Mouse (Mus musculus) G1E-ER4 (cell line): ENCODE data around the gene St14. TPM values are rescaled to one million over a fixed set of nuclear protein-coding genes. Genes with fewer than 3 reads are reported as not detected.

Experiments used
- GATA1 ChIP-seq: IDR thresholded peaks from one replicate; pipeline ENCODE4 v1.8.0; 2012; ENCODE audit warnings: low read length, inconsistent platforms
- polyA plus RNA-seq: library from polyadenylated mRNA; stranded (reverse); fragments of >175 nt; gene quantifications from 2 replicates; pipeline ENCODE4 v1.2.3, GENCODE M21; 2012

The St14 gene
- polyA plus RNA-seq, 1 experiment, result 0.01 TPM

GRCm38 (mm10) chr9:31097088-31098082 is 34.3 kb downstream of the St14 start:
- no peak for TF ChIP-seq GATA1

GRCm38 (mm10) chr9:31092833-31093195 is 38.8 kb downstream of the St14 start:
- TF ChIP-seq GATA1, result no peak

- no peak for TF ChIP-seq GATA1
Observed at GRCm38 (mm10) chr9:31092111-31092832, 39.4 kb downstream of the St14 start.

- no peak for TF ChIP-seq GATA1
Observed at GRCm38 (mm10) chr9:31091162-31091581, 40.5 kb downstream of the St14 start.

GRCm38 (mm10) chr9:31090081-31091023 is 41.3 kb downstream of the St14 start:
- TF ChIP-seq GATA1, result no peak

- TF ChIP-seq GATA1, result no peak
Observed at GRCm38 (mm10) chr9:31089541-31089940, 42.1 kb downstream of the St14 start.

GRCm38 (mm10) chr9:31088883-31089282 is 42.8 kb downstream of the St14 start:
- TF ChIP-seq GATA1, result no peak

- no peak for TF ChIP-seq GATA1
Observed at GRCm38 (mm10) chr9:31088116-31088515, 43.5 kb downstream of the St14 start.

GRCm38 (mm10) chr9:31087466-31087865 is 44.2 kb downstream of the St14 start:
- TF ChIP-seq GATA1, result no peak

GRCm38 (mm10) chr9:31086754-31087145 is 44.9 kb downstream of the St14 start:
- no peak for TF ChIP-seq GATA1

- no peak for TF ChIP-seq GATA1
Observed at GRCm38 (mm10) chr9:31086085-31086753, 45.4 kb downstream of the St14 start.

GRCm38 (mm10) chr9:31085556-31085955 is 46.1 kb downstream of the St14 start:
- no peak for TF ChIP-seq GATA1

- TF ChIP-seq GATA1, result no peak
Observed at GRCm38 (mm10) chr9:31082771-31083170, 48.9 kb downstream of the St14 start.

- no peak for TF ChIP-seq GATA1
Observed at GRCm38 (mm10) chr9:31082054-31082666, 49.5 kb downstream of the St14 start.

- TF ChIP-seq GATA1, result no peak
Observed at GRCm38 (mm10) chr9:31080726-31081125, 50.9 kb downstream of the St14 start.
